Comparison of ENCODE assay signal across 30 mouse cellular contexts in the genomic region with DNA sequence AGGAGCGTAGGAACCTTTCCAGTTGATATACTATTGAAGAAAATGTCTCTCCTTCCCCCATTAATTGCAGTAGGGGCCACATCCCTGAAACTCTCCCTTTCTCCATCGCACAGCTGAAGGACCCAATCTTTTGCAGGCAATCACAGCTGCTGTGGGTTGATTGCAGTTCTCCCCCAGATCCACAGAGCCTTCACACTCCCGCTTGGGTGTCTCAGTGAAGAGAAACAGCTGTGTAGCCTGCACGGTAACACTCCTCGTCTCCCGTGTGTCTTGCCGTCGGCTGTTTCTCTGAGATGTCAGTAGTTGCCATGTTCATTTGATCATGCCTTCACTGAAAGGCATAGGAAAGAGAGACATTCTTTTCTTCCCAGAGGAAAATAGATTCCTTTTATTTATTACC.
A peak's percentile ranks its signal among the peaks of the same experiment; 100 is the strongest.
DNase-seq lines count a peak whose midpoint lies in the region; ATAC-seq and TF ChIP-seq lines count a peak whose summit lies in the region.
"Had no signal": no experiment of that assay in that cellular context is flagged by ENCODE, and none has a peak within 500 bp of the region (broad histone marks: within the 10 kb centered on the region; RNA-seq: fewer than 3 reads in every experiment).

No protein-coding gene starts in this region.

- intact Hi-C loops in heart, postnatal 36 days (cut with DNase I) = no loop called here

- WGBS in heart, embryonic 15.5 days = 64% methylated on average over 8 of the region's 8 CpGs
- WGBS in kidney, adult 2 months = 49% methylated on average over 8 of the region's 8 CpGs
- WGBS in lung, embryonic 16.5 days = 54% methylated on average over 8 of the region's 8 CpGs

- H3K9ac ChIP-seq in heart, embryonic 15.5 days = no peak overlapping the region
- no peak overlapping the region for H3K9ac ChIP-seq in lung, embryonic 16.5 days (ENCODE audit: low read length)
- H3K9ac ChIP-seq: embryonic facial prominence, embryonic 15.5 days; forebrain, embryonic 12.5 days; forebrain, postnatal 0 days; heart, embryonic 13.5 days; hindbrain, embryonic 12.5 days; intestine, embryonic 15.5 days; liver, embryonic 12.5 days; liver, postnatal 0 days; neural tube, embryonic 12.5 days; stomach, embryonic 15.5 days had no signal

- H3K27ac ChIP-seq in heart, embryonic 15.5 days = no peak overlapping the region
- no peak overlapping the region for H3K27ac ChIP-seq in kidney, adult 2 months (ENCODE audit: insufficient read depth, low read depth, low read length)
- no peak overlapping the region for H3K27ac ChIP-seq in lung, embryonic 16.5 days (ENCODE audit: low read length)
- H3K27ac ChIP-seq: embryonic facial prominence, embryonic 10.5 days; embryonic facial prominence, embryonic 15.5 days; forebrain, embryonic 12.5 days; heart, embryonic 13.5 days; hindbrain, embryonic 12.5 days; hindbrain, postnatal 0 days; intestine, embryonic 15.5 days; left cerebral cortex, adult 2 months; liver, embryonic 12.5 days; neural tube, embryonic 12.5 days; stomach, embryonic 15.5 days had no signal

- no peak overlapping the region for H3K4me3 ChIP-seq in heart, embryonic 15.5 days
- H3K4me3 ChIP-seq in kidney, adult 2 months (ENCODE audit: insufficient read depth, low read depth, low read length) = no peak overlapping the region
- H3K4me3 ChIP-seq in lung, embryonic 16.5 days (ENCODE audit: low read length) = no peak overlapping the region
- H3K4me3 ChIP-seq: embryonic facial prominence, embryonic 10.5 days; embryonic facial prominence, embryonic 15.5 days; forebrain, embryonic 12.5 days; heart, embryonic 13.5 days; hindbrain, embryonic 12.5 days; intestine, embryonic 15.5 days; left cerebral cortex, adult 2 months; liver, embryonic 12.5 days; myocyte; neural tube, embryonic 12.5 days; stomach, embryonic 15.5 days had no signal

- H3K9me3 ChIP-seq in heart, embryonic 15.5 days (replicated peaks) = no peaks in the 10 kb centered on the region
- H3K9me3 ChIP-seq in lung, embryonic 16.5 days (ENCODE audit: control insufficient read depth, low read length) = no peaks in the 10 kb centered on the region
- H3K9me3 ChIP-seq: embryonic facial prominence, embryonic 10.5 days; embryonic facial prominence, embryonic 15.5 days; forebrain, embryonic 12.5 days; heart, embryonic 13.5 days; hindbrain, embryonic 12.5 days; intestine, embryonic 15.5 days; liver, embryonic 12.5 days; neural tube, embryonic 12.5 days; stomach, embryonic 15.5 days had no signal

- DNase-seq in heart, postnatal 36 days = no peak
- peak; percentile 18 to 44 for DNase-seq in kidney, postnatal 4 days
- DNase-seq in kidney, adult 2 months = no peak
- DNase-seq in lung, postnatal 25 days (ENCODE audit: low spot score) = peak; percentile 21
- no peak for DNase-seq in layer of hippocampus, adult 9-11 months
- no peak for DNase-seq in adrenal gland, postnatal 25 days
- DNase-seq: adrenal gland, postnatal 14 days; cerebellum, adult 18-20 months; forebrain, postnatal 0 days; gastrocnemius, postnatal 14 days; heart, adult 11 months; kidney, postnatal 10 days; liver, postnatal 0 days had no signal

- no peak for TF ChIP-seq POLR2A in kidney, adult 2 months (IDR thresholded peaks at IDR 0.05; ENCODE audit: low read depth, low read length)

- 0 out of 2 replicates have a peak, but pooled peaks have one; percentile 35 for ATAC-seq in heart, embryonic 15.5 days (replicated peaks; ENCODE audit: insufficient number of reproducible peaks, insufficient read depth, low FRiP score, low read depth)
- peak; percentile 90 for ATAC-seq in lung, embryonic 16.5 days (ENCODE audit: low read depth)
- ATAC-seq: CD4-positive, CD25-positive, alpha-beta regulatory T cell, adult 4 months; forebrain, postnatal 0 days; hindbrain, postnatal 0 days; intestine, embryonic 15.5 days; liver, embryonic 12.5 days; liver, postnatal 0 days; midbrain, embryonic 16.5 days had no signal

- H3K36me3 ChIP-seq in heart, embryonic 15.5 days = no peaks in the 10 kb centered on the region
- H3K36me3 ChIP-seq in kidney, adult 2 months (ENCODE audit: control insufficient read depth, insufficient read depth, low read length) = no peaks in the 10 kb centered on the region
- H3K36me3 ChIP-seq in lung, embryonic 16.5 days (ENCODE audit: control insufficient read depth, insufficient read depth, low read length) = no peaks in the 10 kb centered on the region
- H3K36me3 ChIP-seq: embryonic facial prominence, embryonic 10.5 days; embryonic facial prominence, embryonic 15.5 days; forebrain, embryonic 12.5 days; heart, embryonic 13.5 days; hindbrain, embryonic 12.5 days; intestine, embryonic 15.5 days; liver, embryonic 12.5 days; neural tube, embryonic 12.5 days; stomach, embryonic 15.5 days had no signal

- H3K4me1 ChIP-seq in heart, embryonic 15.5 days (replicated peaks) = no peaks in the 10 kb centered on the region
- no peaks in the 10 kb centered on the region for H3K4me1 ChIP-seq in kidney, adult 2 months (ENCODE audit: control insufficient read depth, insufficient read depth, low read length)
- 0 out of 2 replicates have a peak, but pooled peaks cover 3% of the 10 kb centered on the region for H3K4me1 ChIP-seq in lung, embryonic 16.5 days (replicated peaks; ENCODE audit: control insufficient read depth, insufficient read depth, low read length)
- H3K4me1 ChIP-seq: embryonic facial prominence, embryonic 10.5 days; embryonic facial prominence, embryonic 15.5 days; forebrain, embryonic 12.5 days; hindbrain, embryonic 12.5 days; intestine, embryonic 15.5 days; liver, embryonic 12.5 days; neural tube, embryonic 12.5 days; stomach, embryonic 15.5 days had no signal

- no peaks in the 10 kb centered on the region for H3K27me3 ChIP-seq in heart, embryonic 15.5 days
- no peaks in the 10 kb centered on the region for H3K27me3 ChIP-seq in kidney, adult 2 months (replicated peaks; ENCODE audit: control insufficient read depth, insufficient read depth, low read length)
- H3K27me3 ChIP-seq in lung, embryonic 16.5 days (ENCODE audit: control insufficient read depth, insufficient read depth, low read depth, low read length) = no peaks in the 10 kb centered on the region
- H3K27me3 ChIP-seq: embryonic facial prominence, embryonic 15.5 days; forebrain, embryonic 12.5 days; heart, embryonic 13.5 days; hindbrain, embryonic 12.5 days; intestine, embryonic 15.5 days; liver, embryonic 12.5 days; neural tube, embryonic 12.5 days; stomach, embryonic 15.5 days had no signal

- TF ChIP-seq CTCF in kidney, adult 2 months (conservative IDR thresholded peaks at IDR 0.05; ENCODE audit: insufficient read depth, insufficient read length, low read depth, low read length) = no peak

- no peak overlapping the region for H3K4me2 ChIP-seq in heart, embryonic 15.5 days
- no peak overlapping the region for H3K4me2 ChIP-seq in lung, embryonic 16.5 days (ENCODE audit: low read depth, low read length)
- H3K4me2 ChIP-seq: embryonic facial prominence, embryonic 15.5 days; forebrain, embryonic 12.5 days; heart, embryonic 13.5 days; hindbrain, embryonic 12.5 days; intestine, embryonic 15.5 days; liver, embryonic 12.5 days; midbrain, embryonic 11.5 days; neural tube, embryonic 12.5 days; stomach, embryonic 15.5 days had no signal

Comparison
In these comparisons a context has a peak if more than half of its experiments do, and no peak if none do; other contexts are left out.
1. DNase-seq: peak in kidney, postnatal 4 days (2 of 2) and lung, postnatal 25 days (single experiment); none in heart, postnatal 36 days (0 of 2), kidney, adult 2 months (single experiment), layer of hippocampus, adult 9-11 months (single experiment) and adrenal gland, postnatal 25 days (single experiment).